In the genomic region with DNA sequence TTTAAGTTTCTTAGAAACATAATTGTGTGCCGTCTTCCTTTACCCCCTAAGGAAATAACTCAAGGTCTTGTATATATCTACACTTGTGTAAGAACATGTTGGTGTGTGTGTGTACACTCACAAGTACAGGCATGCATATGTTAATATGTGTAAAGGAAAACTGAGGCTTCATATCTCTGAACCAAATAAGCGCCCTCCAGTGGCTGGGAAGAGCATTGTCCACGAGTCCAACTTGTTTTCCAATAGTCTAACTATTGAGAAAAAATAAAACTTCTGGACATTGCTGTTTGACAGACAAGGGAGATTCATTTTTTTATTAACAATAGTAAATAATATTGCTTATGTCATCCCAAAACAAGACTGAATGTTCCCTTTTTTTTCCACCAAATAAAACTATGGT, we compare ENCODE assay signal across 20 mouse cellular contexts. TPM values are rescaled to one million over a fixed set of nuclear protein-coding genes. Genes with fewer than 3 reads are reported as not detected.
DNase-seq lines count a peak whose midpoint lies in the region; ATAC-seq and TF ChIP-seq lines count a peak whose summit lies in the region.
"Had no signal": no experiment of that assay in that cellular context is flagged by ENCODE, and none has a peak within 500 bp of the region (broad histone marks: within the 10 kb centered on the region; RNA-seq: fewer than 3 reads in every experiment).

No protein-coding gene starts in this region.

- no peaks in the 10 kb centered on the region for H3K36me3 ChIP-seq in kidney, adult 2 months (ENCODE audit: control insufficient read depth, insufficient read depth, low read length)
- H3K36me3 ChIP-seq in stomach, postnatal 0 days (ENCODE audit: control insufficient read depth, insufficient read depth, low read length) = no peaks in the 10 kb centered on the region
- H3K36me3 ChIP-seq: embryonic facial prominence, embryonic 15.5 days; G1E; limb, embryonic 13.5 days; midbrain, embryonic 12.5 days had no signal

- H3K9me3 ChIP-seq in stomach, postnatal 0 days (ENCODE audit: control insufficient read depth, low read length) = no peaks in the 10 kb centered on the region
- H3K9me3 ChIP-seq: embryonic facial prominence, embryonic 15.5 days; forebrain, embryonic 13.5 days; limb, embryonic 13.5 days; midbrain, embryonic 12.5 days had no signal

- H3K27ac ChIP-seq in kidney, adult 2 months (ENCODE audit: insufficient read depth, low read depth, low read length) = no peak overlapping the region
- no peak overlapping the region for H3K27ac ChIP-seq in stomach, postnatal 0 days (replicated peaks)
- H3K27ac ChIP-seq: embryonic facial prominence, embryonic 15.5 days; forebrain, embryonic 13.5 days; limb, embryonic 13.5 days; midbrain, embryonic 12.5 days had no signal

- no peak for TF ChIP-seq EP300 in stomach, postnatal 0 days (optimal IDR thresholded peaks at IDR 0.05)

- no peaks in the 10 kb centered on the region for H3K4me1 ChIP-seq in kidney, adult 2 months (ENCODE audit: control insufficient read depth, insufficient read depth, low read length)
- H3K4me1 ChIP-seq in stomach, postnatal 0 days (replicated peaks; ENCODE audit: control insufficient read depth, insufficient read depth) = no peaks in the 10 kb centered on the region
- H3K4me1 ChIP-seq: embryonic facial prominence, embryonic 15.5 days; forebrain, embryonic 13.5 days; limb, embryonic 13.5 days; midbrain, embryonic 12.5 days had no signal

- WGBS in kidney, adult 2 months = 59% methylated on average over 3 of the region's 3 CpGs
- 45% methylated on average over 3 of the region's 3 CpGs for WGBS in stomach, postnatal 0 days

- TF ChIP-seq CTCF in kidney, adult 2 months (conservative IDR thresholded peaks at IDR 0.05; ENCODE audit: insufficient read depth, insufficient read length, low read depth, low read length) = peak; percentile 24; the same call in 1 of the 2 replicates
- peak; percentile 56 for TF ChIP-seq CTCF in stomach, postnatal 0 days (IDR thresholded peaks at IDR 0.05; ENCODE audit: low read depth)

- H3K4me3 ChIP-seq in kidney, adult 2 months (ENCODE audit: insufficient read depth, low read depth, low read length) = no peak overlapping the region
- no peak overlapping the region for H3K4me3 ChIP-seq in stomach, postnatal 0 days (ENCODE audit: low read depth, low read length)
- H3K4me3 ChIP-seq: embryonic facial prominence, embryonic 15.5 days; forebrain, embryonic 13.5 days; limb, embryonic 13.5 days; midbrain, embryonic 12.5 days had no signal

- H3K27me3 ChIP-seq in kidney, adult 2 months (replicated peaks; ENCODE audit: control insufficient read depth, insufficient read depth, low read length) = no peaks in the 10 kb centered on the region
- H3K27me3 ChIP-seq in stomach, postnatal 0 days (ENCODE audit: control insufficient read depth, insufficient read depth, low read length) = no peaks in the 10 kb centered on the region
- H3K27me3 ChIP-seq: embryonic facial prominence, embryonic 15.5 days; forebrain, embryonic 13.5 days; limb, embryonic 13.5 days; midbrain, embryonic 12.5 days had no signal

- no peak overlapping the region for H3K4me2 ChIP-seq in stomach, postnatal 0 days (replicated peaks; ENCODE audit: low read depth)
- H3K4me2 ChIP-seq: embryonic facial prominence, embryonic 15.5 days; forebrain, embryonic 13.5 days; heart, embryonic 11.5 days; limb, embryonic 13.5 days; midbrain, embryonic 12.5 days had no signal

- H3K9ac ChIP-seq in stomach, postnatal 0 days (ENCODE audit: low read length) = no peak overlapping the region
- H3K9ac ChIP-seq: embryonic facial prominence, embryonic 15.5 days; forebrain, embryonic 13.5 days; limb, embryonic 13.5 days; midbrain, embryonic 12.5 days had no signal

- no peak for DNase-seq in kidney, adult 2 months
- no peak for DNase-seq in kidney, postnatal 10 days
- peak; percentile 6 for DNase-seq in retina, embryonic 14.5 days (ENCODE audit: low spot score)
- no peak for DNase-seq in retina, postnatal 1 day
- peak; percentile 25 for DNase-seq in brain, adult 2 months (ENCODE audit: low read depth, low spot score)
- no peak for DNase-seq in stomach, postnatal 0 days (ENCODE audit: low spot score)
- DNase-seq in urinary bladder, postnatal 4 days (ENCODE audit: low spot score in 2 of 2) = no peak
- DNase-seq in cerebellum, adult 11-12 months = no peak
- DNase-seq: cerebellum, postnatal 10 days; kidney, postnatal 4 days; lung, postnatal 10 days; thymus, postnatal 14 days had no signal

- no peak for ATAC-seq in stomach, postnatal 0 days (ENCODE audit: low FRiP score, low TSS enrichment)
- ATAC-seq: forebrain, embryonic 13.5 days; intestine, embryonic 16.5 days had no signal

- no peak for TF ChIP-seq POLR2A in kidney, adult 2 months (IDR thresholded peaks at IDR 0.05; ENCODE audit: low read depth, low read length)

RNA-seq across cellular contexts. Expression of a gene that starts 24.8 kb away (rescaled TPM):
- 0.08 and 0.19 TPM in 2 replicates for polyA plus RNA-seq in kidney, adult 2 months (2012; rRNA removed)
- 2.6 and 3.2 TPM in 2 replicates for polyA plus RNA-seq in stomach, postnatal 0 days (2015; fragmentation: Nextera tagmentation; extraction: Ambion mirVana)
- polyA plus RNA-seq: G1E; heart, embryonic 11.5 days; hindbrain, embryonic 11.5 days; intestine, embryonic 16.5 days had no signal

RNA-seq across cellular contexts. Expression of a gene that starts 25.1 kb away (rescaled TPM):
- polyA plus RNA-seq in kidney, adult 2 months (2012; rRNA removed) = 0.08 and 0.20 TPM in 2 replicates
- 13.9 and 15.2 TPM in 2 replicates for polyA plus RNA-seq in stomach, postnatal 0 days (2015; fragmentation: Nextera tagmentation; extraction: Ambion mirVana)
- polyA plus RNA-seq: G1E had no signal

Comparison
In these comparisons a context has a peak if more than half of its experiments do, and no peak if none do; other contexts are left out.
1. DNase-seq: peak in retina, embryonic 14.5 days (single experiment) and brain, adult 2 months (single experiment); none in kidney, adult 2 months (single experiment), kidney, postnatal 10 days (single experiment), retina, postnatal 1 day (single experiment), stomach, postnatal 0 days (single experiment), urinary bladder, postnatal 4 days (0 of 2) and cerebellum, adult 11-12 months (single experiment).
2. RNA of a gene that starts 25.1 kb away (polyA plus RNA-seq): 13.9 to 15.2 TPM in stomach, postnatal 0 days; 0.08 to 0.20 TPM in kidney, adult 2 months; every median in the first group is over 10 times any median in the second.